ENCODE assay signal across 19 mouse cellular contexts in genomic region chr2:172113639-172114038, GRCm38 (mm10).
"Had no signal": no experiment of that assay in that cellular context is flagged by ENCODE, and none has a peak within 500 bp of the region (broad histone marks: within the 10 kb centered on the region; RNA-seq: fewer than 3 reads in every experiment).

No protein-coding gene starts in this region.

- DNase-seq: lung, adult 18-20 months; lung, embryonic 14.5 days; lung, postnatal 10 days; lung, postnatal 4 days; midbrain, embryonic 14.5 days; retina, postnatal 1 day; right cerebral cortex, adult 18-20 months; right cerebral cortex, postnatal 25 days; thymus, adult 2 months; thymus, postnatal 25 days; thymus, postnatal 4 days had no signal

- H3K4me2 ChIP-seq: lung, embryonic 14.5 days; midbrain, embryonic 12.5 days; neural tube, embryonic 13.5 days; neural tube, embryonic 15.5 days; stomach, embryonic 15.5 days had no signal

- H3K27ac ChIP-seq: midbrain, embryonic 10.5 days; midbrain, embryonic 12.5 days; neural tube, embryonic 13.5 days; neural tube, embryonic 15.5 days; stomach, embryonic 15.5 days; stomach, postnatal 0 days had no signal

- H3K9ac ChIP-seq: lung, embryonic 14.5 days; midbrain, embryonic 12.5 days; neural tube, embryonic 13.5 days; neural tube, embryonic 15.5 days; stomach, embryonic 15.5 days had no signal

- H3K4me1 ChIP-seq: stomach, embryonic 15.5 days had no signal

- H3K9me3 ChIP-seq: midbrain, embryonic 10.5 days; midbrain, embryonic 12.5 days; neural tube, embryonic 13.5 days; neural tube, embryonic 15.5 days; stomach, embryonic 15.5 days had no signal

- H3K27me3 ChIP-seq: midbrain, embryonic 12.5 days; neural tube, embryonic 13.5 days; neural tube, embryonic 15.5 days; stomach, embryonic 15.5 days had no signal

- ATAC-seq: midbrain, embryonic 16.5 days had no signal

- H3K4me3 ChIP-seq: midbrain, embryonic 10.5 days; midbrain, embryonic 12.5 days; myocyte; neural tube, embryonic 13.5 days; neural tube, embryonic 15.5 days; stomach, embryonic 15.5 days had no signal

- H3K36me3 ChIP-seq: midbrain, embryonic 10.5 days; midbrain, embryonic 12.5 days; neural tube, embryonic 13.5 days; neural tube, embryonic 15.5 days; stomach, embryonic 15.5 days had no signal
